Mouse (Mus musculus) erythroblast, embryonic 14.5 days (primary cell): ENCODE measurements around the gene Defb45.

Experiments
- GATA1 ChIP-seq: IDR thresholded peaks from 2 replicates; pipeline ENCODE4 v1.6.1; 2012; ENCODE audit warnings: low read length, inconsistent platforms, mixed read lengths
- TAL1 ChIP-seq: IDR thresholded peaks from 3 replicates; pipeline ENCODE4 v1.6.1; 2012; ENCODE audit warnings: low read length, inconsistent platforms, mixed read lengths

DNA sequence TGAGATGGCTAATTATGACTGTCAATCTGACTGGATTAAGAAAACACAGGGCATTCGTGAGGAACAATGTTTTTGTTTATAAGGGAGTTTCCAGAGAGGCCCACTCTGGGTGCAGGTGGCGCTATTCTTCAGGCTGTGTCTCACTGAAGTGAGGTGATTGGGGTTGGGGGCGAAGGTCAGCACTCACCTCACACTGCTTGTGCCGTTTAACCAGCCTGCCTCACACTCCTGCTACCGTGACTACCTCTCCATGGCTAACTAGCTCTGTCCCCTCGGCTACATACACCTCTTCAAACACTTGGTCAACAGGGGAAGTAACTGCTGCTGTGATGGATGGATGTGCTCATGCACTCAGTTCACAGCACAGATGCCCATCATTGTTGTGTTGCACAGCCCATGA is 10.2 kb downstream of the Defb45 start:
- TF ChIP-seq GATA1 = no peak
- TF ChIP-seq TAL1 = no peak
